Mouse (Mus musculus) intestine, postnatal 0 days (tissue): Measurements from ENCODE around the gene Mef2c. TPM values are rescaled to one million over a fixed set of nuclear protein-coding genes. Genes with fewer than 3 reads are reported as not detected.

ENCODE experiments used
- ATAC-seq: fragments of 200-750 bp; cut with Nextera tagmentation; 2 replicates; pipeline ENCODE4 v1.8.0; 2017; ENCODE audit warnings: mild to moderate bottlenecking, moderate TSS enrichment, moderate library complexity
- H3K27ac ChIP-seq: fragments of 300-500 bp; sonication (generic); 2 replicates; pipeline ENCODE4 v1.5.1; 2014; ENCODE audit warnings: mild to moderate bottlenecking, low read depth, low read length, moderate library complexity
- H3K27me3 ChIP-seq: fragments of 300-500 bp; sonication (generic); replicated peaks from 2 replicates; pipeline ENCODE4 v1.6.1; 2014; ENCODE audit warnings: low read length, mixed read lengths; ENCODE audit not compliant: control insufficient read depth, insufficient read depth
- H3K36me3 ChIP-seq: fragments of 300-500 bp; sonication (generic); 2 replicates; pipeline ENCODE4 v1.6.1; 2014; ENCODE audit warnings: mild to moderate bottlenecking, moderate library complexity; ENCODE audit not compliant: control insufficient read depth, insufficient read depth
- H3K4me1 ChIP-seq: fragments of 300-500 bp; sonication (generic); replicated peaks from 2 replicates; pipeline ENCODE4 v1.6.1; 2014; ENCODE audit warnings: antibody characterized with exemption, low read length, mixed read lengths; ENCODE audit not compliant: control insufficient read depth, insufficient read depth
- H3K4me2 ChIP-seq: fragments of 300-500 bp; sonication (generic); replicated peaks from 2 replicates; pipeline ENCODE4 v1.6.1; 2014; ENCODE audit warnings: low read depth, mild to moderate bottlenecking, moderate library complexity
- H3K4me3 ChIP-seq: fragments of 300-500 bp; sonication (generic); 2 replicates; pipeline ENCODE4 v1.5.1; 2014; ENCODE audit warnings: low read depth, low read length
- H3K9ac ChIP-seq: fragments of 300-500 bp; sonication (generic); 2 replicates; pipeline ENCODE4 v1.6.1; 2014; ENCODE audit warnings: mild to moderate bottlenecking, low read depth, low read length
- H3K9me3 ChIP-seq: fragments of 300-500 bp; sonication (generic); 2 replicates; pipeline ENCODE4 v1.6.1; 2016; ENCODE audit warnings: mixed run types; ENCODE audit not compliant: control insufficient read depth
- CTCF ChIP-seq: sonication (generic); IDR thresholded peaks from 2 replicates; pipeline ENCODE4 v1.5.1; 2016; ENCODE audit warnings: low read depth, mild to moderate bottlenecking, control low read depth, antibody characterized with exemption, moderate library complexity
- WGBS: fragments of 180-500 bp; shearing (Covaris S2); extraction: QIAGEN DNeasy Blood & Tissue Kit; methylation state at CpG from one replicate; pipeline ENCODE4 v1.1.7; 2014; 5-methylcytosine and 5-hydroxymethylcytosine counted together
- polyA plus RNA-seq: library from polyadenylated mRNA; unstranded; fragments of >200 nt; fragmentation: Nextera tagmentation; extraction: Ambion mirVana; gene quantifications from 2 replicates; pipeline ENCODE4 v1.2.1, GENCODE M21; 2015

The Mef2c gene
- polyA plus RNA-seq, 1 experiment from 2014 or later: 19.2 TPM

DNA sequence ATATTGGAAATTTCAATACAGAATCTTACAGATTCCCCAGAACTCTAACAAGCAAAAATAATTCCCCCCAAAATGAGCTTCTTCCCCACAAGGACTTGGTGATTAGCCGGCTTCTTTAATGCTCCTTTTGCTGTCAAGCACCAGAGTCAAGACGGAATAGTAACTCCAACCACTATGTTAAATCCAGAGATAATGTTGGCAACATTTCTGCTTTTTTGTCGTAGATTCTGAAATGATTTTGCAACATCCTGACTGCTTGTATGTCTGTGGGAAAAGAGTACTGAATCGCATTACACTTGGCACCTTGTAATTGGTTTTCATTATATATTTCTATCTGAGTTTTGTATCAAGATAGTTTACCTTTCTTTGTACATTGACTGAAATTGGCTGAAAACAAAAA, 120.8 kb downstream of the Mef2c start:
- Histone ChIP-seq H3K36me3 (no peaks in the 10 kb centered on the region), H3K27ac (no peak overlapping the region), H3K4me2 (no peak overlapping the region), H3K27me3 (no peaks in the 10 kb centered on the region), H3K9ac (no peak overlapping the region), H3K9me3 (no peaks in the 10 kb centered on the region), H3K4me3 (no peak overlapping the region), H3K4me1 (no peaks in the 10 kb centered on the region)
- no peak for ATAC-seq
- TF ChIP-seq CTCF: no peak
- WGBS: 88% methylated on average over 4 of the region's 4 CpGs

- Histone ChIP-seq H3K4me2 (no peak overlapping the region), H3K27ac (no peak overlapping the region), H3K4me1 (no peaks in the 10 kb centered on the region), H3K4me3 (no peak overlapping the region), H3K9me3 (no peaks in the 10 kb centered on the region), H3K9ac (no peak overlapping the region), H3K27me3 (no peaks in the 10 kb centered on the region), H3K36me3 (no peaks in the 10 kb centered on the region)
- 83% methylated on average over 4 of the region's 4 CpGs for WGBS
- no peak for TF ChIP-seq CTCF
- ATAC-seq: no peak
Measured at GRCm38 (mm10) chr13:83627429-83627828, 123.6 kb downstream of the Mef2c start.

- no peak for TF ChIP-seq CTCF
Measured at GRCm38 (mm10) chr13:83628139-83628538, 124.3 kb downstream of the Mef2c start.

GRCm38 (mm10) chr13:83633155-83633554, 129.3 kb downstream of the Mef2c start:
- Histone ChIP-seq H3K36me3 (no peaks in the 10 kb centered on the region), H3K9ac (no peak overlapping the region), H3K27me3 (no peaks in the 10 kb centered on the region), H3K27ac (no peak overlapping the region), H3K9me3 (no peaks in the 10 kb centered on the region), H3K4me3 (no peak overlapping the region), H3K4me1 (no peaks in the 10 kb centered on the region), H3K4me2 (no peak overlapping the region)
- no peak for TF ChIP-seq CTCF
- ATAC-seq: no peak
- 86% methylated on average over 5 of the region's 5 CpGs for WGBS

More at GRCm38 (mm10) chr13:83628139-83628538, 124.3 kb downstream of the Mef2c start:
- H3K36me3 ChIP-seq: no peaks in the 10 kb centered on the region
- H3K4me2 ChIP-seq: no peak overlapping the region
- no peaks in the 10 kb centered on the region for H3K27me3 ChIP-seq
- H3K4me1 ChIP-seq: no peaks in the 10 kb centered on the region
- H3K27ac ChIP-seq: no peak overlapping the region
- H3K4me3 ChIP-seq: no peak overlapping the region
- WGBS: 70% methylated on average over 3 of the region's 3 CpGs
- ATAC-seq: no peak
- H3K9me3 ChIP-seq: no peaks in the 10 kb centered on the region
- no peak overlapping the region for H3K9ac ChIP-seq

DNA sequence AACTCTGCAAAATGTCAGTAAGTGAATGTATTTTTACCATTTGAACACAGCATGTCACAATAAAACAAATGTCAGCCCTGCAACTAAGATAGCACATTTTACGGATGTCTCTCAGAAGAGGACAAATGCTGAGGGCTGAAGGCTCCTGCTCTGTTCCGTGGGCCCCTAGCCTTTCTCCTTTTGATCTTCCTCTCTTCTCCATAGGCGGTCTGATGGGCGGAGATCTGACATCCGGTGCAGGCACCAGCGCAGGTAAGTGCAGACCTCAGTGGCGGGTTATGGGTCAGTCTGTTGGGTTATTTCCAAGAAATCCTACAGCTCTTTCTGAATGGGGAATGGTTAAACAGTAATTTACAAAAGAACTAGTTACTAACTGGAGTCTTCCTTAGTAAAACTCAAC, 131.4 kb downstream of the Mef2c start:
- H3K9ac ChIP-seq: no peak overlapping the region
- no peak overlapping the region for H3K4me2 ChIP-seq
- no peaks in the 10 kb centered on the region for H3K36me3 ChIP-seq
- H3K4me3 ChIP-seq: no peak overlapping the region
- H3K27me3 ChIP-seq: no peaks in the 10 kb centered on the region
- no peaks in the 10 kb centered on the region for H3K9me3 ChIP-seq
- ATAC-seq: no peak
- TF ChIP-seq CTCF: no peak
- WGBS: 49% methylated on average over 7 of the region's 7 CpGs
- no peaks in the 10 kb centered on the region for H3K4me1 ChIP-seq
- no peak overlapping the region for H3K27ac ChIP-seq

- WGBS: 94% methylated on average over 3 of the region's 3 CpGs
- ATAC-seq: no peak
- H3K9me3 ChIP-seq: no peaks in the 10 kb centered on the region
Measured at GRCm38 (mm10) chr13:83637666-83638065, 133.8 kb downstream of the Mef2c start.

GRCm38 (mm10) chr13:83638735-83639134, 134.9 kb downstream of the Mef2c start:
- ATAC-seq: no peak
- Histone ChIP-seq H3K9ac (no peak overlapping the region), H3K4me3 (no peak overlapping the region), H3K27me3 (no peaks in the 10 kb centered on the region), H3K36me3 (no peaks in the 10 kb centered on the region), H3K9me3 (no peaks in the 10 kb centered on the region), H3K4me2 (no peak overlapping the region), H3K4me1 (no peaks in the 10 kb centered on the region), H3K27ac (no peak overlapping the region)
- TF ChIP-seq CTCF: no peak
- 75% methylated on average over 3 of the region's 3 CpGs for WGBS

More at GRCm38 (mm10) chr13:83637666-83638065, 133.8 kb downstream of the Mef2c start:
- Histone ChIP-seq H3K27ac (no peak overlapping the region), H3K36me3 (no peaks in the 10 kb centered on the region), H3K27me3 (no peaks in the 10 kb centered on the region), H3K4me1 (no peaks in the 10 kb centered on the region), H3K4me2 (no peak overlapping the region), H3K4me3 (no peak overlapping the region), H3K9ac (no peak overlapping the region)
- no peak for TF ChIP-seq CTCF
